Mouse (Mus musculus) stomach, embryonic 15.5 days (tissue): ENCODE data around the gene Pigb. TPM values are rescaled to one million over a fixed set of nuclear protein-coding genes. Genes with fewer than 3 reads are reported as not detected.

Source experiments
- ATAC-seq: fragments of 200-750 bp; cut with Nextera tagmentation; 2 replicates; pipeline ENCODE4 v1.8.0; 2017; ENCODE audit warnings: low read depth, moderate number of reproducible peaks, moderate TSS enrichment; ENCODE audit not compliant: insufficient read depth, low FRiP score
- H3K27ac ChIP-seq: fragments of 300-500 bp; sonication (generic); 2 replicates; pipeline ENCODE4 v1.5.1; 2015; ENCODE audit warnings: mild to moderate bottlenecking, inconsistent platforms
- H3K27me3 ChIP-seq: fragments of 300-500 bp; sonication (generic); replicated peaks from 2 replicates; pipeline ENCODE4 v1.6.1; 2015; ENCODE audit warnings: inconsistent platforms
- H3K36me3 ChIP-seq: fragments of 300-500 bp; sonication (generic); 2 replicates; pipeline ENCODE4 v1.6.1; 2015; ENCODE audit warnings: inconsistent platforms
- H3K4me1 ChIP-seq: fragments of 300-500 bp; sonication (generic); 2 replicates; pipeline ENCODE4 v1.6.1; 2015; ENCODE audit warnings: inconsistent platforms
- H3K4me2 ChIP-seq: fragments of 300-500 bp; sonication (generic); 2 replicates; pipeline ENCODE4 v1.6.1; 2015; ENCODE audit warnings: mild to moderate bottlenecking, inconsistent platforms
- H3K4me3 ChIP-seq: fragments of 300-500 bp; sonication (generic); replicated peaks from 2 replicates; pipeline ENCODE4 v1.5.1; 2015; ENCODE audit warnings: inconsistent platforms
- H3K9ac ChIP-seq: fragments of 300-500 bp; sonication (generic); 2 replicates; pipeline ENCODE4 v1.6.1; 2015; ENCODE audit warnings: inconsistent platforms
- H3K9me3 ChIP-seq: fragments of 300-500 bp; sonication (generic); 2 replicates; pipeline ENCODE4 v1.6.1; 2016; ENCODE audit warnings: inconsistent platforms
- WGBS: fragments of 180-500 bp; shearing (Covaris S2); methylation state at CpG from one replicate; pipeline ENCODE4 v1.1.7; 2015; 5-methylcytosine and 5-hydroxymethylcytosine counted together
- polyA plus RNA-seq: library from polyadenylated mRNA; unstranded; fragments of >200 nt; fragmentation: Nextera tagmentation; extraction: Ambion mirVana; gene quantifications from 2 replicates; pipeline ENCODE4 v1.2.1, GENCODE M21; 2015

The Pigb gene
- polyA plus RNA-seq, 1 experiment from 2014 or later: 14.1 TPM

- H3K4me1 ChIP-seq: no peaks in the 10 kb centered on the region
- peaks cover 3% of the 10 kb centered on the region for H3K36me3 ChIP-seq
- ATAC-seq: no peak
- no peak overlapping the region for H3K27ac ChIP-seq
- H3K4me3 ChIP-seq: no peak overlapping the region
- H3K27me3 ChIP-seq: no peaks in the 10 kb centered on the region
- H3K9me3 ChIP-seq: no peaks in the 10 kb centered on the region
- no peak overlapping the region for H3K4me2 ChIP-seq
- WGBS: 56% methylated on average over 3 of the region's 3 CpGs
- no peak overlapping the region for H3K9ac ChIP-seq
Observed at GRCm38 (mm10) chr9:73008384-73008783, 31.8 kb downstream of the Pigb start.

- no peaks in the 10 kb centered on the region for H3K27me3 ChIP-seq
- ATAC-seq: no peak
- WGBS: 96% methylated on average over 3 of the region's 3 CpGs
Observed at GRCm38 (mm10) chr9:73006175-73006574, 34.0 kb downstream of the Pigb start.

GRCm38 (mm10) chr9:73005106-73005505, 35.1 kb downstream of the Pigb start:
- no peak for ATAC-seq
- WGBS: 81% methylated on average over 6 of the region's 6 CpGs
- no peak overlapping the region for H3K27ac ChIP-seq
- H3K36me3 ChIP-seq: peaks cover 3% of the 10 kb centered on the region
- H3K27me3 ChIP-seq: no peaks in the 10 kb centered on the region
- no peak overlapping the region for H3K4me3 ChIP-seq
- no peaks in the 10 kb centered on the region for H3K4me1 ChIP-seq
- H3K4me2 ChIP-seq: no peak overlapping the region
- H3K9me3 ChIP-seq: no peaks in the 10 kb centered on the region
- no peak overlapping the region for H3K9ac ChIP-seq

More at GRCm38 (mm10) chr9:73006175-73006574, 34.0 kb downstream of the Pigb start:
- no peaks in the 10 kb centered on the region for H3K4me1 ChIP-seq
- H3K4me3 ChIP-seq: no peak overlapping the region
- no peak overlapping the region for H3K9ac ChIP-seq
- H3K9me3 ChIP-seq: no peaks in the 10 kb centered on the region
- peaks cover 3% of the 10 kb centered on the region for H3K36me3 ChIP-seq
- no peak overlapping the region for H3K27ac ChIP-seq
- no peak overlapping the region for H3K4me2 ChIP-seq

GRCm38 (mm10) chr9:73004076-73004475, 36.1 kb downstream of the Pigb start:
- 84% methylated on average over 8 of the region's 8 CpGs for WGBS
- no peak overlapping the region for H3K4me2 ChIP-seq

GRCm38 (mm10) chr9:73002177-73002576, 38.0 kb downstream of the Pigb start:
- H3K4me2 ChIP-seq: no peak overlapping the region
- H3K4me1 ChIP-seq: no peaks in the 10 kb centered on the region
- ATAC-seq: peak; percentile 53; the same call in 1 of the 2 replicates
- no peaks in the 10 kb centered on the region for H3K9me3 ChIP-seq
- H3K36me3 ChIP-seq: peaks cover 3% of the 10 kb centered on the region
- 53% methylated on average over 3 of the region's 3 CpGs for WGBS
- no peak overlapping the region for H3K9ac ChIP-seq
- 0 out of 2 replicates have a peak overlapping the region, but pooled peaks have one; percentile 28 for H3K27ac ChIP-seq
- H3K4me3 ChIP-seq: no peak overlapping the region
- no peaks in the 10 kb centered on the region for H3K27me3 ChIP-seq

More at GRCm38 (mm10) chr9:73004076-73004475, 36.1 kb downstream of the Pigb start:
- Histone ChIP-seq H3K27me3 (no peaks in the 10 kb centered on the region), H3K27ac (no peak overlapping the region), H3K36me3 (peaks cover 3% of the 10 kb centered on the region), H3K9me3 (no peaks in the 10 kb centered on the region), H3K4me1 (no peaks in the 10 kb centered on the region), H3K4me3 (no peak overlapping the region), H3K9ac (no peak overlapping the region)
- no peak for ATAC-seq

GRCm38 (mm10) chr9:73001314-73002011, 38.7 kb downstream of the Pigb start:
- H3K36me3 ChIP-seq: peaks cover 3% of the 10 kb centered on the region
- H3K27ac ChIP-seq: 0 out of 2 replicates have a peak overlapping the region, but pooled peaks have one; percentile 28
- H3K4me1 ChIP-seq: no peaks in the 10 kb centered on the region
- H3K9me3 ChIP-seq: no peaks in the 10 kb centered on the region
- H3K9ac ChIP-seq: no peak overlapping the region
- no peak overlapping the region for H3K4me2 ChIP-seq
- H3K4me3 ChIP-seq: no peak overlapping the region
- 81% methylated on average over 13 of the region's 13 CpGs for WGBS
- no peak for ATAC-seq
- H3K27me3 ChIP-seq: no peaks in the 10 kb centered on the region

GRCm38 (mm10) chr9:73000487-73000886, 39.7 kb downstream of the Pigb start:
- H3K9ac ChIP-seq: no peak overlapping the region
- WGBS: 74% methylated on average over 2 of the region's 2 CpGs
- no peak overlapping the region for H3K4me2 ChIP-seq
- H3K4me1 ChIP-seq: no peaks in the 10 kb centered on the region
- H3K27ac ChIP-seq: no peak overlapping the region
- no peaks in the 10 kb centered on the region for H3K27me3 ChIP-seq
- no peak overlapping the region for H3K4me3 ChIP-seq
- no peak for ATAC-seq
- no peaks in the 10 kb centered on the region; the same call in 1 of the 2 replicates for H3K36me3 ChIP-seq
- no peaks in the 10 kb centered on the region for H3K9me3 ChIP-seq

- Histone ChIP-seq H3K9me3 (no peaks in the 10 kb centered on the region), H3K36me3 (no peaks in the 10 kb centered on the region), H3K4me3 (no peak overlapping the region), H3K4me2 (no peak overlapping the region), H3K4me1 (no peaks in the 10 kb centered on the region), H3K27me3 (no peaks in the 10 kb centered on the region), H3K9ac (no peak overlapping the region), H3K27ac (no peak overlapping the region)
- WGBS: 68% methylated on average over 7 of the region's 7 CpGs
- no peak for ATAC-seq
Observed at GRCm38 (mm10) chr9:72996806-72997205, 43.4 kb downstream of the Pigb start.

- Histone ChIP-seq H3K27me3 (no peaks in the 10 kb centered on the region), H3K27ac (no peak overlapping the region), H3K4me2 (no peak overlapping the region), H3K4me1 (no peaks in the 10 kb centered on the region), H3K4me3 (no peak overlapping the region), H3K9me3 (no peaks in the 10 kb centered on the region), H3K36me3 (no peaks in the 10 kb centered on the region), H3K9ac (no peak overlapping the region)
- ATAC-seq: no peak
Observed at GRCm38 (mm10) chr9:72996167-72996566, 44.0 kb downstream of the Pigb start.

GRCm38 (mm10) chr9:72992576-72992975, 47.6 kb downstream of the Pigb start:
- H3K4me2 ChIP-seq: no peak overlapping the region
- no peaks in the 10 kb centered on the region for H3K9me3 ChIP-seq
- H3K4me1 ChIP-seq: no peaks in the 10 kb centered on the region
- H3K9ac ChIP-seq: no peak overlapping the region
- no peaks in the 10 kb centered on the region for H3K36me3 ChIP-seq
- 89% methylated on average over 5 of the region's 5 CpGs for WGBS
- no peak overlapping the region for H3K4me3 ChIP-seq
- no peak overlapping the region for H3K27ac ChIP-seq
- ATAC-seq: no peak
- H3K27me3 ChIP-seq: no peaks in the 10 kb centered on the region

- no peak overlapping the region for H3K9ac ChIP-seq
- ATAC-seq: no peak
- H3K9me3 ChIP-seq: no peaks in the 10 kb centered on the region
- no peaks in the 10 kb centered on the region for H3K4me1 ChIP-seq
- H3K36me3 ChIP-seq: no peaks in the 10 kb centered on the region
- no peak overlapping the region for H3K4me3 ChIP-seq
- H3K4me2 ChIP-seq: no peak overlapping the region
- no peak overlapping the region for H3K27ac ChIP-seq
- 77% methylated on average over 2 of the region's 2 CpGs for WGBS
- no peaks in the 10 kb centered on the region for H3K27me3 ChIP-seq
Observed at GRCm38 (mm10) chr9:72991420-72991819, 48.8 kb downstream of the Pigb start.

GRCm38 (mm10) chr9:72988706-72989105, 51.5 kb downstream of the Pigb start:
- Histone ChIP-seq H3K4me2 (no peak overlapping the region), H3K36me3 (no peaks in the 10 kb centered on the region), H3K27me3 (no peaks in the 10 kb centered on the region), H3K27ac (no peak overlapping the region), H3K9me3 (no peaks in the 10 kb centered on the region), H3K4me1 (peaks cover 7% of the 10 kb centered on the region; the same call in 1 of the 2 replicates), H3K9ac (no peak overlapping the region), H3K4me3 (no peak overlapping the region)
- WGBS: 83% methylated on average over 5 of the region's 5 CpGs
- no peak for ATAC-seq
